Mouse (Mus musculus) liver, postnatal 0 days (tissue): ENCODE results near the gene Tut4. TPM values are rescaled to one million over a fixed set of nuclear protein-coding genes. Genes with fewer than 3 reads are reported as not detected.

Experiments
- ATAC-seq: fragments of 200-750 bp; cut with Nextera tagmentation; 2 replicates; pipeline ENCODE4 v1.8.0; 2017; ENCODE audit warnings: mild to moderate bottlenecking, moderate library complexity
- DNase-seq: peaks from one replicate; pipeline ENCODE4 v3.0.0-alpha.2; 2016
- H3K27ac ChIP-seq: fragments of 300-500 bp; sonication (generic); 2 replicates; pipeline ENCODE4 v1.5.1; 2014; ENCODE audit warnings: antibody characterized with exemption, moderate library complexity, mild to moderate bottlenecking, low read depth
- H3K27me3 ChIP-seq: fragments of 300-500 bp; sonication (generic); 2 replicates; pipeline ENCODE4 v1.6.1; 2014; ENCODE audit warnings: low read length, control low read depth, mixed read lengths; ENCODE audit not compliant: insufficient read depth
- H3K36me3 ChIP-seq: fragments of 300-500 bp; sonication (generic); replicated peaks from 2 replicates; pipeline ENCODE4 v1.6.1; 2014; ENCODE audit warnings: mild to moderate bottlenecking, control low read depth, low read length, moderate library complexity, mixed read lengths; ENCODE audit not compliant: insufficient read depth
- H3K4me1 ChIP-seq: fragments of 300-500 bp; sonication (generic); 2 replicates; pipeline ENCODE4 v1.6.1; 2014; ENCODE audit warnings: antibody characterized with exemption, mild to moderate bottlenecking, control low read depth; ENCODE audit not compliant: insufficient read depth
- H3K4me2 ChIP-seq: fragments of 300-500 bp; sonication (generic); 2 replicates; pipeline ENCODE4 v1.6.1; 2014; ENCODE audit warnings: low read depth, mild to moderate bottlenecking, low read length, moderate library complexity, mixed read lengths
- H3K4me3 ChIP-seq: fragments of 300-500 bp; sonication (generic); 2 replicates; pipeline ENCODE4 v1.5.1; 2014; ENCODE audit warnings: low read depth, low read length
- H3K9ac ChIP-seq: fragments of 300-500 bp; sonication (generic); replicated peaks from 2 replicates; pipeline ENCODE4 v1.6.1; 2014; ENCODE audit warnings: mild to moderate bottlenecking, moderate library complexity
- H3K9me3 ChIP-seq: fragments of 300-500 bp; sonication (generic); 2 replicates; pipeline ENCODE4 v1.6.1; 2016; ENCODE audit warnings: mild to moderate bottlenecking, control low read depth, low read length, mixed read lengths
- CTCF ChIP-seq: sonication (generic); IDR thresholded peaks from 2 replicates; pipeline ENCODE4 v1.5.1; 2016; ENCODE audit warnings: antibody characterized with exemption, low read depth
- EP300 ChIP-seq: IDR thresholded peaks from 2 replicates; pipeline ENCODE4 v1.6.1; 2016; ENCODE audit warnings: antibody characterized with exemption, low read depth, mild to moderate bottlenecking
- WGBS: fragments of 180-500 bp; shearing (Covaris S2); extraction: QIAGEN DNeasy Blood & Tissue Kit; methylation state at CpG from one replicate; pipeline ENCODE4 v1.1.7; 2014; ENCODE audit not compliant: insufficient replicate concordance; 5-methylcytosine and 5-hydroxymethylcytosine counted together
- polyA plus RNA-seq: library from polyadenylated mRNA; unstranded; fragments of >200 nt; fragmentation: Nextera tagmentation; extraction: Ambion mirVana; gene quantifications from 2 replicates; pipeline ENCODE4 v1.2.1, GENCODE M21; 2015

Gene Tut4
- polyA plus RNA-seq, 1 experiment from 2014 or later = 29.1 TPM

DNA sequence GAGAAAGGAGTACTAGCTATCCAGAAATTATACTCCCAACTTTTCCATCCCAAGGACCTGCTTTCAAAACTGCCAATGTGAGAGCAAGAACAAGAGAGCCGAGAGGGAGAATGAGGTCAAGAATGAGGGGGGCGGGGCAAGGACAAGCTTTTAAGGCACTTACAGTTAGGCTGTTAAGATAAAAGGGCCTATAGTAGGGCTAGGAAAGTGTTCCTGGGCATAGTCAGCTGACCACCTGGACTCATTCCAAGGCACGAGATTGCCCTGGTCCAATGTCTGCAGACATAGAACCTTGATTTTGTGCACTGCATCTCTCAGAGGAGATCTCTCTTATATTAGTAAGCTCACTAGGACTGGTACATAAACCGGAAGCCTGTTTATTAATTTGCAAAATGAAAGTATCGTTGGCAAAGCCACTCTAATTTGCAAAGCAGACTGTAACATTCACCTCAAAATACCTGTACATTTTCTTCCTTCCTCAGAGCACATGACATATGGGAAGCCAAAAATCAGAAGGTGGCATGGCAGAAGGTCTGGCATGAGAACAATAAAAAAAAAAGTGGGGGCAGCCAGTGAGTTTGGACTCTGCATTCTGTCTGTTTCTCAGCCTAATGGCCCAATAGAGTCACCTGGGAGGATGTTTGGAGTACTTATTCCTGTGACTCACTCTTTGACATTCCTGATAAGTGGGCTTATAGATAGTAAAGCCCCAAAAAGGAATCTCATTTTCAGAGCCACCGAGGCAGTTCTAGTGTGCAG is 21.0 kb upstream of the Tut4 start:
- ATAC-seq = no peak

DNA sequence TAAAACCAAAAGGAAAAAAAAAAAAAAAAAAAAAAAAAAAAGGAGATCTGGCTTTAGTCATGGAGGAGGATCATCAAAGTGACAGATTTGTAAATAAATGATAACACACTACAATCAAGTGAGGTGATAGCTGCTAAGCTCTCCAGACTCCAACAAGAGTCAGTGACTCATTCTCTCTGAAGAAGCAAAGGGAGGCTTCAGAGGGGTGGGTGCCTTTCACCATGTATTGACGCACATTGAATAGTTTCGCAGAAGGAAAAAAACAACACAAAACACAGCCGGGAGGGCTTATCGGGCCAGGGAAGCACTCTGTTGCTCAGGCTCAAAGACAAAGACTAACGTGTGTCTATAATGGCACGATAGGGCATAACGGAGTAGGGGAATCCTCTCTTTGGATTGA is 11.1 kb upstream of the Tut4 start:
- no peak for ATAC-seq
- Histone ChIP-seq H3K9ac (no peak overlapping the region), H3K36me3 (no peaks in the 10 kb centered on the region), H3K27ac (no peak overlapping the region), H3K4me3 (no peak overlapping the region), H3K9me3 (no peaks in the 10 kb centered on the region), H3K4me1 (no peaks in the 10 kb centered on the region; the same call in 1 of the 2 replicates), H3K4me2 (no peak overlapping the region), H3K27me3 (no peaks in the 10 kb centered on the region)
- WGBS = 58% methylated on average over 7 of the region's 7 CpGs
- no peak for DNase-seq
- no peak for TF ChIP-seq EP300
- TF ChIP-seq CTCF = no peak

More for the DNA sequence above, 21.0 kb upstream of the Tut4 start:
- 60% methylated on average over 6 of the region's 6 CpGs for WGBS
- H3K4me3 ChIP-seq = no peak overlapping the region
- H3K4me1 ChIP-seq = peaks cover 8% of the 10 kb centered on the region
- peak; percentile 24 for DNase-seq
- H3K9ac ChIP-seq = no peak overlapping the region
- TF ChIP-seq CTCF (no peak), EP300 (no peak)
- no peaks in the 10 kb centered on the region for H3K36me3 ChIP-seq
- no peak overlapping the region for H3K4me2 ChIP-seq
- H3K9me3 ChIP-seq = no peaks in the 10 kb centered on the region
- no peaks in the 10 kb centered on the region for H3K27me3 ChIP-seq
- no peak overlapping the region for H3K27ac ChIP-seq

DNA sequence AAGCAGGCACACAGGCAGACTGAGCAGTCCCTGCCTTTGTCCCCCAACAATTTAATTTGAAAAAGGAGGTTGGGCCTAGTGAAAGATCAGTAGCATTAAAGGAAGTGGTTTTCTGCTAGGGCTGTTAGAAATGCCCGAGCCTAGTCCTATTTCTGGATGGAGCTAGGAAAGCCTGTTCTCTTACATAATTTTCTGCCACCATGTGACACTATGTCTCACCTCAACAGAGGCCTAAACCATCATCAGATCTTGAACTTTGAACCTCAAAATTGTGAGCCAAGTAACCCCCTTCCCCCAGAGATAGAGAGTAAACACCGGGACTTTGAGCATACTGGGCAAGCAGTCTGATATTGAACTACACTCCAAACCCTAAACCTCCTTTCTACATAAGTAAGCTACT is 3.2 kb upstream of the Tut4 start:
- no peak overlapping the region for H3K9ac ChIP-seq
- no peak overlapping the region for H3K4me3 ChIP-seq
- H3K9me3 ChIP-seq = no peaks in the 10 kb centered on the region
- DNase-seq = peak; percentile 22
- peak; percentile 55 for TF ChIP-seq EP300
- no peak for TF ChIP-seq CTCF
- peaks cover 31% of the 10 kb centered on the region for H3K4me1 ChIP-seq
- peak; percentile 54 for ATAC-seq
- H3K4me2 ChIP-seq = no peak overlapping the region
- H3K27me3 ChIP-seq = no peaks in the 10 kb centered on the region
- H3K27ac ChIP-seq = peak overlapping the region; percentile 80
- H3K36me3 ChIP-seq = no peaks in the 10 kb centered on the region
- 33% methylated on average over 2 of the region's 2 CpGs for WGBS

DNA sequence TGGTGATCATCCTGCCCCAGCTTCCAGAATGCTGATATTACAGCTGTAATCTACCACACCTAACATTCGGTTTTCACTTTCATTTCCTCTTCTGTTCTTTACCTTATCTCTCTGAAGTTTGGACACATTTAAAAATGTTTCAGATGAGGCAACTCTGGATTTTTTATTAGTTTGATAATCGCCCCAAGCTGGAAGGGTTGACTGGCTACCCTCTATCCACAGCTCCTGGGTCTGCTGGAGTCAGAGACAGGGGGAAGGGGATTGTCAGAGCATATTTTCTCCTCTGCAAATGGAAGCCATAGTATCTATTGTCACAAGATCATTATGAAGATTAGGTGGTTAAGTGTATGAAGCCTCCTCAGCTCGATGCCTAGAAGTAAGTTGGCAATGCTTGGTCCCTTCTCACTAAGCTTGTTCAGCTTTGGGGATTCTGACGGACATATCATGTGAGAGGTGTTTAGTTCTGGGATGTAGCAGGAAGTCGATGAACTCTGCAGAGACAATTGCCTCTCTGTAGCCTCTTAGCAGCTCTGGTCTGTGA is 955 bp upstream of the Tut4 start:
- H3K4me1 ChIP-seq = peaks cover 31% of the 10 kb centered on the region

DNA sequence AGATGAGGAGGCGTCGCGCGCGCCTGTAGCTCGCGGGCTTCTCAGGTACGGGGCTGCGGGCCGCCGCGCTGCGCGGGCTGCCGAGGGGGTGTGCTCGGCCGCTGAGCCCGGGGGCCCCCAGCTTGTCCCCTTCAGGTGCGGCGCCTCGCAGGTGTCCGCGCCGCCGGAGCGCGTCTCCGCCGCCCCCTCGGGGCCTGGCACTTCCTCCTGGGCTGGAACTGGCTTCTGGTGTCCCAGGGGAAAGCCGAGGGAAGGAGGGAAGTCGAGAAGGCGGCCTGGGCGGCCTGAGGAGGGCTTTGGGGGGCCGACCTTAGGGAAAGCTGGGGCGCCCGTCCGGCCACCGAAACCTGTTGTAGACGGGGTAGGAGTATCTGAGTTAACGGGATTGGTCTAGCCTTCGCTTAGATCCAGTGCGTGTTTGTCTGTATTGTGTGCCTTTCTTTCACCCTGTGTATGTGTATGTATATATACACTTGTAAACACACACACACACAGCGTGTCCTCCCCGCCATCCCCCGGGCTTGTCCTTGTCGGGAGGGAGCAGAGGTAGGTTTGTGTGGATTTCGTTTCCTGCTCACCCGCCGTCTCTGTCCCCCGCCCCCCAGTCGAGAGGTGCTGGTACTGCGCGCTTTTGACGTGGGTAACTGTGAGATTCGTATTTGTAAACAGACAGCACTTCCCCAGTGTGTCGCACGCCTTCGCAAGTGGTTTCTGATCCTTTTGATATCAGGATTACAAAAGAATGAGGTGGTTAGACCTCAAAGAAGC is 1.1 kb downstream of the Tut4 start:
- Histone ChIP-seq H3K27ac (peak overlapping the region; percentile 99), H3K4me3 (peak overlapping the region; percentile 98), H3K9ac (peak overlapping the region; percentile 99), H3K4me1 (peaks cover 27% of the 10 kb centered on the region), H3K4me2 (peak overlapping the region; percentile 89), H3K36me3 (no peaks in the 10 kb centered on the region), H3K27me3 (no peaks in the 10 kb centered on the region), H3K9me3 (no peaks in the 10 kb centered on the region)
- under 1% methylated on average over 46 of the region's 59 CpGs for WGBS
- no peak for TF ChIP-seq EP300
- TF ChIP-seq CTCF = peak; percentile 38
- DNase-seq = peak; percentile 85
- peak; percentile 58 for ATAC-seq

More for the DNA sequence above, 955 bp upstream of the Tut4 start:
- no peak for TF ChIP-seq CTCF
- no peak for TF ChIP-seq EP300
- H3K4me3 ChIP-seq = peak overlapping the region; percentile 98
- H3K9me3 ChIP-seq = no peaks in the 10 kb centered on the region
- no peak for DNase-seq
- no peak for ATAC-seq
- H3K27me3 ChIP-seq = no peaks in the 10 kb centered on the region
- 13% methylated on average over 5 of the region's 5 CpGs for WGBS
- no peaks in the 10 kb centered on the region for H3K36me3 ChIP-seq
- peak overlapping the region; percentile 89 for H3K4me2 ChIP-seq
- H3K9ac ChIP-seq = peak overlapping the region; percentile 99
- peak overlapping the region; percentile 99 for H3K27ac ChIP-seq

DNA sequence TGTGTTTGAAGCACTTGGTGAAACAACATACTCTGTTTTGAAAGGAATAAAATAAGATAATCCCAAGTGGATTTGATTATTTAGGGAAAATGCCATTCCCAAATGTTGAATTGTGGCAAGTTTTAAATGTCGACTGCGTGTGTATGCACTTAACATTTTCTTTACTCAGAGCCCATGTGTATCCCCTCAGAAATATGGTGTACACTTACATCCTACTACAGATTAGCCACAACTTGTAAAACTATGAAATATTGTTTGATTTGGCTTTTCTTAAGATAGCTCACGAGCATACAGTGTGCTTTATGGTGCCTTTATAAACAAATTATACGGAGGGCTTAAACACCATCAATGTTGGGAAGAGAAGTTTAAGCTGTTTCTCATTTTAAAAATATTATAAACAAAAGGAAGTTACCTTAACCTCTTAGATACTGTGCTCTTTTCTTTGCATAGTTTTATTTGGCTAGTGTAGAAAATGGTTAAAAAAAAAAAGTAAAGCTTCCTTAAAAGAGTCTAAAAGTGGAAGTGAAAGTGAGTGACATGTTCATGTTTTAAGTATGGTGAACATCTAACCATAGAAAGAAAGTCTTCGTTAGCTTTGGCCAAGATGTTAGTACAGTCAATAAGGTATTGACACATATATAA is 2.2 kb downstream of the Tut4 start:
- ATAC-seq = no peak
- 34% methylated on average over 5 of the region's 5 CpGs for WGBS
- no peaks in the 10 kb centered on the region for H3K36me3 ChIP-seq
- no peak for DNase-seq
- H3K4me2 ChIP-seq = peak overlapping the region; percentile 89
- no peaks in the 10 kb centered on the region for H3K27me3 ChIP-seq
- H3K9me3 ChIP-seq = no peaks in the 10 kb centered on the region
- TF ChIP-seq EP300 (no peak), CTCF (no peak)
- peak overlapping the region; percentile 98 for H3K4me3 ChIP-seq
- peak overlapping the region; percentile 99 for H3K9ac ChIP-seq
- peak overlapping the region; percentile 99 for H3K27ac ChIP-seq
- peaks cover 22% of the 10 kb centered on the region for H3K4me1 ChIP-seq
